Mouse (Mus musculus) hindbrain, embryonic 14.5 days (tissue): ENCODE data around the gene Mpp2. TPM values are rescaled to one million over a fixed set of nuclear protein-coding genes. Genes with fewer than 3 reads are reported as not detected.

Source experiments
- ATAC-seq: fragments of 200-750 bp; cut with Nextera tagmentation; 2 replicates; pipeline ENCODE4 v1.8.0; 2017; ENCODE audit warnings: moderate number of reproducible peaks, mild to moderate bottlenecking, moderate TSS enrichment, moderate library complexity; ENCODE audit not compliant: low FRiP score
- DNase-seq: peaks from one replicate; pipeline ENCODE4 v3.0.0-alpha.2; 2015; ENCODE audit warnings: low spot score
- H3K27ac ChIP-seq: fragments of 300-500 bp; sonication (generic); 2 replicates; pipeline ENCODE4 v1.5.1; 2014; ENCODE audit warnings: mild to moderate bottlenecking, moderate library complexity
- H3K27me3 ChIP-seq: fragments of 300-500 bp; sonication (generic); 2 replicates; pipeline ENCODE4 v1.6.1; 2014; ENCODE audit warnings: mild to moderate bottlenecking, low read length, mixed read lengths; ENCODE audit not compliant: control insufficient read depth, insufficient read depth
- H3K36me3 ChIP-seq: fragments of 300-500 bp; sonication (generic); replicated peaks from 2 replicates; pipeline ENCODE4 v1.6.1; 2014; ENCODE audit not compliant: control insufficient read depth, insufficient read depth
- H3K4me1 ChIP-seq: fragments of 300-500 bp; sonication (generic); replicated peaks from 2 replicates; pipeline ENCODE4 v1.6.1; 2014; ENCODE audit warnings: antibody characterized with exemption, low read length, mixed read lengths; ENCODE audit not compliant: control insufficient read depth, insufficient read depth
- H3K4me2 ChIP-seq: fragments of 300-500 bp; sonication (generic); replicated peaks from 2 replicates; pipeline ENCODE4 v1.6.1; 2014; ENCODE audit warnings: mild to moderate bottlenecking, moderate library complexity
- H3K4me3 ChIP-seq: fragments of 300-500 bp; sonication (generic); replicated peaks from 2 replicates; pipeline ENCODE4 v1.5.1; 2014; ENCODE audit warnings: mild to moderate bottlenecking, low read length
- H3K9ac ChIP-seq: fragments of 300-500 bp; sonication (generic); 2 replicates; pipeline ENCODE4 v1.6.1; 2014
- H3K9me3 ChIP-seq: fragments of 300-500 bp; sonication (generic); 2 replicates; pipeline ENCODE4 v1.6.1; 2016; ENCODE audit warnings: low read length; ENCODE audit not compliant: control insufficient read depth
- whole genome bisulfite sequencing: fragments of 180-500 bp; shearing (Covaris S2); extraction: QIAGEN DNeasy Blood & Tissue Kit; methylation state at CpG from one replicate; pipeline ENCODE4 v1.1.7; 2014; 5-methylcytosine and 5-hydroxymethylcytosine counted together
- polyA plus RNA-seq: library from polyadenylated mRNA; unstranded; fragments of >200 nt; fragmentation: Nextera tagmentation; extraction: Ambion mirVana; gene quantifications from 2 replicates; pipeline ENCODE4 v1.2.1, GENCODE M21; 2014

Mpp2 gene
- polyA plus RNA-seq, 1 experiment from 2014 or later = 24.6 TPM

GRCm38 (mm10) chr11:102084159-102084558, 4.2 kb downstream of the Mpp2 start:
- Histone ChIP-seq H3K36me3 (peaks cover 11% of the 10 kb centered on the region), H3K4me1 (peaks cover 33% of the 10 kb centered on the region), H3K4me3 (no peak overlapping the region), H3K4me2 (no peak overlapping the region), H3K27me3 (no peaks in the 10 kb centered on the region), H3K9me3 (no peaks in the 10 kb centered on the region), H3K27ac (no peak overlapping the region), H3K9ac (no peak overlapping the region)
- ATAC-seq = no peak
- WGBS = 42% methylated on average over 7 of the region's 7 CpGs
- no peak for DNase-seq

GRCm38 (mm10) chr11:102083193-102083592, 5.1 kb downstream of the Mpp2 start:
- ATAC-seq (no peak), DNase-seq (no peak)
- Histone ChIP-seq H3K4me2 (peak overlapping the region; percentile 83), H3K9me3 (no peaks in the 10 kb centered on the region), H3K4me3 (no peak overlapping the region), H3K27me3 (no peaks in the 10 kb centered on the region), H3K27ac (peak overlapping the region; percentile 59), H3K4me1 (peaks cover 32% of the 10 kb centered on the region), H3K9ac (no peak overlapping the region), H3K36me3 (peaks cover 19% of the 10 kb centered on the region)
- WGBS = 39% methylated on average over 4 of the region's 4 CpGs

GRCm38 (mm10) chr11:102082322-102082721, 6.0 kb downstream of the Mpp2 start:
- peak overlapping the region; percentile 34 for H3K4me3 ChIP-seq
- 1% methylated on average over 18 of the region's 18 CpGs for WGBS
- H3K27me3 ChIP-seq = no peaks in the 10 kb centered on the region
- peak; percentile 83 for ATAC-seq
- H3K4me1 ChIP-seq = peaks cover 32% of the 10 kb centered on the region
- H3K4me2 ChIP-seq = peak overlapping the region; percentile 83
- DNase-seq = peak; percentile 80
- H3K36me3 ChIP-seq = peaks cover 25% of the 10 kb centered on the region
- H3K9ac ChIP-seq = peak overlapping the region; percentile 63
- no peaks in the 10 kb centered on the region for H3K9me3 ChIP-seq
- peak overlapping the region; percentile 59; the same call in 1 of the 2 replicates for H3K27ac ChIP-seq

DNA sequence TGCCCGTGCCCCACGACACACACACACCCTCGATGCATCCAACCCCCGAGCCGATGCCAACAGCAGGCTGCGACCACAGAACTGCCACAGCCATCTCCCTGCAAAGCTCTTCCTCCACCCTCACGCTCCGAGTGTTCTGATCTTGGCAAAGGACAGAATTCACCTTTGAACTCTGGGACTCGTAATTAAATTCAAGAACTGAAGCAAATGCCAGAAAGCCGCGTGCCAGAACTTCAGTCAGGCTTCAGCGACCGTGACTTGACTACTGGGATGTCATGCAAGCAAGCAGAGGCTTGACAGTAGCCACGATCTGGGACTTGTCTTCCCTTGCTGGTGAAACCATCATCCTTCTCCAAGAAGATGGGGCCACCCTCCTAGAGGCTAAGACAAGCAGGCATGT, 14.6 kb downstream of the Mpp2 start:
- no peak for DNase-seq
- Histone ChIP-seq H3K4me1 (peaks cover 9% of the 10 kb centered on the region; the same call in 1 of the 2 replicates), H3K27ac (no peak overlapping the region), H3K4me3 (no peak overlapping the region), H3K4me2 (no peak overlapping the region), H3K9me3 (no peaks in the 10 kb centered on the region), H3K27me3 (no peaks in the 10 kb centered on the region), H3K9ac (no peak overlapping the region), H3K36me3 (peaks cover 17% of the 10 kb centered on the region)
- ATAC-seq = no peak
- 61% methylated on average over 14 of the region's 14 CpGs for WGBS

DNA sequence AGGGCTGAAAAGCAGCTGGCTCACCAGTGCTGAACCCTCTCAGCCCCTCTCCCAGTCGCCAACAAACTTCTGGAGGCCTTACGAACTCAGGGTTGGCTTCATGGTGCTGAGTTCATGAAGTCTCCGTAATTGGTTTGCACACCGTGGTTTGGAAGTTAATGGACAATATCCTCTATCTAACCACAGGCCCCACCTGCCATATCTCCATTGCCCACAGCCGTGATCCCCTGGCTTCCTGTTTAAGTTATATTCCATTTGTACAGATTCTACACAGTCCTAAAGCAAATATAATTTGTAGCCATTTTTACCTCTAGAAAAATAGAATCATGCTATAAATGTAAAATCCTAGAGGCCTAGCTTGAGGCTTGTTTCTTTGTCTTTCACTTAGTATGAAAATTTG, 15.6 kb downstream of the Mpp2 start:
- peaks cover 9% of the 10 kb centered on the region; the same call in 1 of the 2 replicates for H3K4me1 ChIP-seq
- 87% methylated on average over 5 of the region's 5 CpGs for WGBS
- no peaks in the 10 kb centered on the region for H3K9me3 ChIP-seq
- H3K4me2 ChIP-seq = no peak overlapping the region
- ATAC-seq = no peak
- no peak overlapping the region for H3K4me3 ChIP-seq
- H3K9ac ChIP-seq = no peak overlapping the region
- no peak overlapping the region for H3K27ac ChIP-seq
- DNase-seq = no peak
- peaks cover 7% of the 10 kb centered on the region for H3K36me3 ChIP-seq
- H3K27me3 ChIP-seq = no peaks in the 10 kb centered on the region

DNA sequence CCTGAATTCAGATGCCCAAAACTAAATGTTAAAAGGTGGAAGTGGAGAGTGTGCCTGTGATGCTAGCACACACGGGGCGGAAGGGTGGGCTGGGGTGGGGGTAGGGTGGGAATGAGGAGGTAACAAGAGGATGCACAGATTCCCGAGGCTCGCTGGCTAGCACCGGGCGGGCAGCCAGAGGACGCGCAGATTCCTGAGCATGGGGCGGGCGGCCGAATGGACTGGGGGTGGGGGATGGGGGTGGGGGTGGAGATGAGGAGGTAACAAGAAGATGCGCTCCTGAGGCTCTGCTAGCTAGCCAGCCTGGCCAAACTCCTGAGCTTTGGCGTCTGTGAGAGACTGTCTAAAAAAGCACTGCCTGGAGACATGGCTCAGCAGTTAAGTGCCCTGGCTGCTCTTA, 17.9 kb downstream of the Mpp2 start:
- Histone ChIP-seq H3K4me3 (no peak overlapping the region), H3K9ac (no peak overlapping the region), H3K27me3 (no peaks in the 10 kb centered on the region), H3K4me1 (peaks cover 9% of the 10 kb centered on the region; the same call in 1 of the 2 replicates), H3K36me3 (peaks cover 5% of the 10 kb centered on the region; the same call in 1 of the 2 replicates), H3K9me3 (no peaks in the 10 kb centered on the region), H3K4me2 (peak overlapping the region; percentile 10; the same call in 1 of the 2 replicates), H3K27ac (no peak overlapping the region)
- 3% methylated on average over 13 of the region's 13 CpGs for WGBS
- DNase-seq (peak; percentile 26), ATAC-seq (no peak)

DNA sequence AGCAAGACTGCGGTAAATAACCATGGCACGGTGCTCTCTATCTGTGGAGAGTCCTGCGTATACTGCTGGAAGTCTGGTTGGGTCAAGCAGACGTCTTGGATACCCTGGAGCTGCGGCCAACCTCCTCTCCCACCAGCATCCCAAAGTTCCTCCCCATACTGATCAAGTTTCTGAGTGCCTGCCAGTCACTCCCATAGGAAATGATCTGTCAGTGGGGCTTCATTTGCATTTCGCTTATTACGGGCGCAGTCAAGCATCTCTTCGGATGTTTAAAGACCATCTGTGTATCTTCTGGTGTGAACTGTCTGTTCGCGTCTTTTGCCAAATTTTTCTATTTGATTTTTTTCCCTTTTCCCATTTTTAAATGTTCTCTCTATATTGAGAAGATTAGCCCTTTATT, 18.7 kb downstream of the Mpp2 start:
- no peak overlapping the region for H3K27ac ChIP-seq
- DNase-seq = no peak
- H3K4me3 ChIP-seq = no peak overlapping the region
- H3K27me3 ChIP-seq = no peaks in the 10 kb centered on the region
- no peak for ATAC-seq
- 44% methylated on average over 11 of the region's 11 CpGs for WGBS
- H3K9ac ChIP-seq = no peak overlapping the region
- H3K9me3 ChIP-seq = no peaks in the 10 kb centered on the region
- H3K4me1 ChIP-seq = peaks cover 9% of the 10 kb centered on the region; the same call in 1 of the 2 replicates
- H3K36me3 ChIP-seq = no peaks in the 10 kb centered on the region; the same call in 1 of the 2 replicates
- H3K4me2 ChIP-seq = no peak overlapping the region

- 40% methylated on average over 2 of the region's 2 CpGs for WGBS
- peaks cover 9% of the 10 kb centered on the region; the same call in 1 of the 2 replicates for H3K4me1 ChIP-seq
- ATAC-seq (no peak), DNase-seq (no peak)
- H3K9ac ChIP-seq = no peak overlapping the region
- H3K4me2 ChIP-seq = no peak overlapping the region
- H3K27me3 ChIP-seq = no peaks in the 10 kb centered on the region
- H3K36me3 ChIP-seq = peaks cover 6% of the 10 kb centered on the region; the same call in 1 of the 2 replicates
- no peak overlapping the region for H3K27ac ChIP-seq
- no peaks in the 10 kb centered on the region for H3K9me3 ChIP-seq
- no peak overlapping the region for H3K4me3 ChIP-seq
Measured at GRCm38 (mm10) chr11:102068969-102069368, 19.3 kb downstream of the Mpp2 start.

DNA sequence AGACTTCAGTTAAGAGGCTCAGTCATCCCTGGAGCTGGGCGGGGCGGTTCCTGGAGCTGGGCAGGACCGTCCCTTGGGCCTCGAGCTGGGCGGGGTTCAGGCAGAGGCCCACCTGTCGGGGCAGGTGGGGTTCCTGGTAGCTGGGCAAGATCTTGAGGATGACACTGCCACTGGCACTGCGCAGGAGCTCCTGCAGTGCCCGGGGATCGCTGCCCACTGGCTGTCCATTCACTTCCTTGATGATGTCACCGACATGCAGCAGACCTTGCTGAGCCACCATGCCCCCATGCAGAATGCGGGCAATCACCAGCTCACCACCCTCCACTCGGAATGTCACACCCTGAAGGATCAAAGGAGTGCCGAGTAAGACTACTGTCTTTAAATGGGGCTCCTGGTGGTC, 25.2 kb downstream of the Mpp2 start:
- H3K9me3 ChIP-seq = no peaks in the 10 kb centered on the region
- H3K9ac ChIP-seq = no peak overlapping the region
- 83% methylated on average over 13 of the region's 13 CpGs for WGBS
- DNase-seq = no peak
- no peaks in the 10 kb centered on the region for H3K4me1 ChIP-seq
- 0 out of 2 replicates have a peak, but pooled peaks cover 6% of the 10 kb centered on the region for H3K27me3 ChIP-seq
- no peak overlapping the region for H3K4me2 ChIP-seq
- peaks cover 55% of the 10 kb centered on the region for H3K36me3 ChIP-seq
- no peak overlapping the region for H3K4me3 ChIP-seq
- ATAC-seq = no peak
- H3K27ac ChIP-seq = no peak overlapping the region
